Mouse (Mus musculus) ES-E14 (cell line): Measurements from ENCODE around the gene Slc26a10.

Experiments used
- CHD2 ChIP-seq: IDR thresholded peaks from 2 replicates; pipeline ENCODE4 v1.6.1; 2014; ENCODE audit warnings: mild to moderate bottlenecking, low read depth, low read length, inconsistent platforms
- HCFC1 ChIP-seq: IDR thresholded peaks from 2 replicates; pipeline ENCODE4 v1.6.1; 2012; ENCODE audit warnings: low read length, inconsistent platforms, borderline replicate concordance; ENCODE audit not compliant: insufficient read depth
- ZC3H11A ChIP-seq: IDR thresholded peaks from 2 replicates; pipeline ENCODE4 v1.6.1; 2012; ENCODE audit warnings: low read depth, mild to moderate bottlenecking, inconsistent platforms, low read length, borderline replicate concordance
- ZNF384 ChIP-seq: IDR thresholded peaks from 2 replicates; pipeline ENCODE4 v1.6.1; 2012; ENCODE audit warnings: low read depth, low read length, inconsistent platforms

GRCm38 (mm10) chr10:127138328-127139141 lies 41.9 kb downstream of the Slc26a10 start:
- TF ChIP-seq HCFC1 (no peak), ZNF384 (no peak), CHD2 (no peak), ZC3H11A (no peak)
